Mouse (Mus musculus): ENCODE results near the gene Myh6. TPM values are rescaled to one million over a fixed set of nuclear protein-coding genes. Genes with fewer than 3 reads are reported as not detected.
"Not testable (repeated sequence)": the region's sequence is repeated elsewhere in the genome, so short reads cannot be mapped to it uniquely, and the experiment has no call there.

Myh6 gene
- polyA plus RNA-seq, 1 experiment from 2014 or later, result 1.7 TPM

- no peak overlapping the region for H3K4me2 ChIP-seq (ENCODE audit: low read depth, low read length)
- H3K27me3 ChIP-seq (ENCODE audit: control insufficient read depth, insufficient read depth, low read length), result no peaks in the 10 kb centered on the region
These were observed 1.7 kb downstream of the Myh6 start for GRCm38 (mm10) chr14:54965044-54965443.

GRCm38 (mm10) chr14:54963727-54964126, 3.0 kb downstream of the Myh6 start:
- no peaks in the 10 kb centered on the region for H3K27me3 ChIP-seq (ENCODE audit: control insufficient read depth, insufficient read depth, low read length)
- no peak overlapping the region for H3K27ac ChIP-seq (ENCODE audit: low read depth, low read length)
- no peak overlapping the region for H3K4me2 ChIP-seq (ENCODE audit: low read depth, low read length)
- no peaks in the 10 kb centered on the region for H3K9me3 ChIP-seq (ENCODE audit: control insufficient read depth, low read length)
- H3K36me3 ChIP-seq (ENCODE audit: control insufficient read depth, insufficient read depth, low read length), result no peaks in the 10 kb centered on the region
- ATAC-seq (ENCODE audit: low read depth), result no peak
- no peaks in the 10 kb centered on the region for H3K4me1 ChIP-seq (ENCODE audit: control insufficient read depth, insufficient read depth, low read length)
- 88% methylated on average over 11 of the region's 11 CpGs for WGBS
- H3K9ac ChIP-seq (replicated peaks; ENCODE audit: low read depth, low read length), result no peak overlapping the region
- H3K4me3 ChIP-seq (ENCODE audit: low read depth, low read length), result no peak overlapping the region

More at GRCm38 (mm10) chr14:54965044-54965443, 1.7 kb downstream of the Myh6 start:
- H3K36me3 ChIP-seq (ENCODE audit: control insufficient read depth, insufficient read depth, low read length), result no peaks in the 10 kb centered on the region
- no peak overlapping the region for H3K27ac ChIP-seq (ENCODE audit: low read depth, low read length)
- 83% methylated on average over 15 of the region's 15 CpGs for WGBS
- H3K9me3 ChIP-seq (ENCODE audit: control insufficient read depth, low read length), result no peaks in the 10 kb centered on the region
- ATAC-seq (ENCODE audit: low read depth), result no peak
- no peak overlapping the region for H3K4me3 ChIP-seq (ENCODE audit: low read depth, low read length)
- H3K4me1 ChIP-seq (ENCODE audit: control insufficient read depth, insufficient read depth, low read length), result no peaks in the 10 kb centered on the region
- H3K9ac ChIP-seq (replicated peaks; ENCODE audit: low read depth, low read length), result no peak overlapping the region

- ATAC-seq (ENCODE audit: low read depth), result no peak
- Histone ChIP-seq H3K4me1 (ENCODE audit: control insufficient read depth, insufficient read depth, low read length) (no peaks in the 10 kb centered on the region), H3K4me2 (ENCODE audit: low read depth, low read length) (no peak overlapping the region), H3K27me3 (ENCODE audit: control insufficient read depth, insufficient read depth, low read length) (no peaks in the 10 kb centered on the region), H3K36me3 (ENCODE audit: control insufficient read depth, insufficient read depth, low read length) (no peaks in the 10 kb centered on the region), H3K9me3 (ENCODE audit: control insufficient read depth, low read length) (no peaks in the 10 kb centered on the region), H3K4me3 (ENCODE audit: low read depth, low read length) (no peak overlapping the region), H3K9ac (replicated peaks; ENCODE audit: low read depth, low read length) (no peak overlapping the region), H3K27ac (ENCODE audit: low read depth, low read length) (no peak overlapping the region)
- 89% methylated on average over 7 of the region's 7 CpGs for WGBS
These were observed 4.0 kb downstream of the Myh6 start for GRCm38 (mm10) chr14:54962714-54963113.

- ATAC-seq (ENCODE audit: low read depth), result no peak
- no peaks in the 10 kb centered on the region for H3K36me3 ChIP-seq (ENCODE audit: control insufficient read depth, insufficient read depth, low read length)
- H3K9ac ChIP-seq (replicated peaks; ENCODE audit: low read depth, low read length), result no peak overlapping the region
- 81% methylated on average over 5 of the region's 5 CpGs for WGBS
- no peak overlapping the region for H3K4me3 ChIP-seq (ENCODE audit: low read depth, low read length)
- H3K27me3 ChIP-seq (ENCODE audit: control insufficient read depth, insufficient read depth, low read length), result no peaks in the 10 kb centered on the region
- no peaks in the 10 kb centered on the region for H3K9me3 ChIP-seq (ENCODE audit: control insufficient read depth, low read length)
- no peaks in the 10 kb centered on the region for H3K4me1 ChIP-seq (ENCODE audit: control insufficient read depth, insufficient read depth, low read length)
- H3K4me2 ChIP-seq (ENCODE audit: low read depth, low read length), result no peak overlapping the region
- H3K27ac ChIP-seq (ENCODE audit: low read depth, low read length), result no peak overlapping the region
These were observed 5.2 kb downstream of the Myh6 start for GRCm38 (mm10) chr14:54961487-54961886.

- H3K36me3 ChIP-seq (ENCODE audit: control insufficient read depth, insufficient read depth, low read length), result no peaks in the 10 kb centered on the region
- H3K4me3 ChIP-seq (ENCODE audit: low read depth, low read length), result no peak overlapping the region
- no peak overlapping the region for H3K27ac ChIP-seq (ENCODE audit: low read depth, low read length)
- no peak overlapping the region for H3K9ac ChIP-seq (replicated peaks; ENCODE audit: low read depth, low read length)
- H3K27me3 ChIP-seq (ENCODE audit: control insufficient read depth, insufficient read depth, low read length), result no peaks in the 10 kb centered on the region
- H3K4me1 ChIP-seq (ENCODE audit: control insufficient read depth, insufficient read depth, low read length), result no peaks in the 10 kb centered on the region
- H3K9me3 ChIP-seq (ENCODE audit: control insufficient read depth, low read length), result no peaks in the 10 kb centered on the region
- no peak for ATAC-seq (ENCODE audit: low read depth)
- no peak overlapping the region for H3K4me2 ChIP-seq (ENCODE audit: low read depth, low read length)
- 78% methylated on average over 10 of the region's 10 CpGs for WGBS
These were observed 6.0 kb downstream of the Myh6 start for GRCm38 (mm10) chr14:54960769-54961168.

- H3K4me2 ChIP-seq (ENCODE audit: low read depth, low read length); H3K4me1 ChIP-seq (ENCODE audit: control insufficient read depth, insufficient read depth, low read length); H3K4me3 ChIP-seq (ENCODE audit: low read depth, low read length); H3K9me3 ChIP-seq (ENCODE audit: control insufficient read depth, low read length); H3K36me3 ChIP-seq (ENCODE audit: control insufficient read depth, insufficient read depth, low read length); ATAC-seq (ENCODE audit: low read depth); H3K9ac ChIP-seq (replicated peaks; ENCODE audit: low read depth, low read length); H3K27ac ChIP-seq (ENCODE audit: low read depth, low read length); H3K27me3 ChIP-seq (ENCODE audit: control insufficient read depth, insufficient read depth, low read length): not testable (repeated sequence)
- 95% methylated on average over 12 of the region's 12 CpGs for WGBS
These were observed 6.7 kb downstream of the Myh6 start for GRCm38 (mm10) chr14:54959853-54960613.

- Histone ChIP-seq H3K4me2 (ENCODE audit: low read depth, low read length) (no peak overlapping the region), H3K27me3 (ENCODE audit: control insufficient read depth, insufficient read depth, low read length) (no peaks in the 10 kb centered on the region), H3K4me3 (ENCODE audit: low read depth, low read length) (no peak overlapping the region), H3K4me1 (ENCODE audit: control insufficient read depth, insufficient read depth, low read length) (no peaks in the 10 kb centered on the region), H3K9ac (replicated peaks; ENCODE audit: low read depth, low read length) (no peak overlapping the region), H3K27ac (ENCODE audit: low read depth, low read length) (no peak overlapping the region), H3K9me3 (ENCODE audit: control insufficient read depth, low read length) (no peaks in the 10 kb centered on the region), H3K36me3 (ENCODE audit: control insufficient read depth, insufficient read depth, low read length) (no peaks in the 10 kb centered on the region)
- WGBS, result 89% methylated on average over 3 of the region's 3 CpGs
- ATAC-seq (ENCODE audit: low read depth), result no peak
These were observed 7.5 kb downstream of the Myh6 start for GRCm38 (mm10) chr14:54959197-54959596.

GRCm38 (mm10) chr14:54958503-54958902, 8.2 kb downstream of the Myh6 start:
- no peak overlapping the region for H3K4me3 ChIP-seq (ENCODE audit: low read depth, low read length)
- 84% methylated on average over 4 of the region's 4 CpGs for WGBS

GRCm38 (mm10) chr14:54956533-54956932, 10.2 kb downstream of the Myh6 start:
- no peak for ATAC-seq (ENCODE audit: low read depth)
- 93% methylated on average over 9 of the region's 9 CpGs for WGBS

More at GRCm38 (mm10) chr14:54958503-54958902, 8.2 kb downstream of the Myh6 start:
- Histone ChIP-seq H3K9ac (replicated peaks; ENCODE audit: low read depth, low read length) (no peak overlapping the region), H3K36me3 (ENCODE audit: control insufficient read depth, insufficient read depth, low read length) (no peaks in the 10 kb centered on the region), H3K9me3 (ENCODE audit: control insufficient read depth, low read length) (no peaks in the 10 kb centered on the region), H3K4me2 (ENCODE audit: low read depth, low read length) (no peak overlapping the region), H3K27me3 (ENCODE audit: control insufficient read depth, insufficient read depth, low read length) (no peaks in the 10 kb centered on the region), H3K4me1 (ENCODE audit: control insufficient read depth, insufficient read depth, low read length) (no peaks in the 10 kb centered on the region), H3K27ac (ENCODE audit: low read depth, low read length) (no peak overlapping the region)
- ATAC-seq (ENCODE audit: low read depth), result no peak

More at GRCm38 (mm10) chr14:54956533-54956932, 10.2 kb downstream of the Myh6 start:
- no peak overlapping the region for H3K4me3 ChIP-seq (ENCODE audit: low read depth, low read length)
- no peak overlapping the region for H3K4me2 ChIP-seq (ENCODE audit: low read depth, low read length)
- no peak overlapping the region for H3K27ac ChIP-seq (ENCODE audit: low read depth, low read length)
- H3K9me3 ChIP-seq (ENCODE audit: control insufficient read depth, low read length), result no peaks in the 10 kb centered on the region
- H3K36me3 ChIP-seq (ENCODE audit: control insufficient read depth, insufficient read depth, low read length), result no peaks in the 10 kb centered on the region
- no peaks in the 10 kb centered on the region for H3K4me1 ChIP-seq (ENCODE audit: control insufficient read depth, insufficient read depth, low read length)
- no peak overlapping the region for H3K9ac ChIP-seq (replicated peaks; ENCODE audit: low read depth, low read length)
- no peaks in the 10 kb centered on the region for H3K27me3 ChIP-seq (ENCODE audit: control insufficient read depth, insufficient read depth, low read length)

All from neural tube, embryonic 14.5 days (tissue).